Mouse (Mus musculus) brain, adult 2 months (tissue): Measurements from ENCODE around the gene Map7d1.
A peak's percentile ranks its signal among the peaks of the same experiment; 100 is the strongest.

Experiments used
- DNase-seq: peaks from one replicate; pipeline ENCODE4 v3.0.0; 2011; ENCODE audit warnings: low read depth, low spot score

Gene Map7d1

DNA sequence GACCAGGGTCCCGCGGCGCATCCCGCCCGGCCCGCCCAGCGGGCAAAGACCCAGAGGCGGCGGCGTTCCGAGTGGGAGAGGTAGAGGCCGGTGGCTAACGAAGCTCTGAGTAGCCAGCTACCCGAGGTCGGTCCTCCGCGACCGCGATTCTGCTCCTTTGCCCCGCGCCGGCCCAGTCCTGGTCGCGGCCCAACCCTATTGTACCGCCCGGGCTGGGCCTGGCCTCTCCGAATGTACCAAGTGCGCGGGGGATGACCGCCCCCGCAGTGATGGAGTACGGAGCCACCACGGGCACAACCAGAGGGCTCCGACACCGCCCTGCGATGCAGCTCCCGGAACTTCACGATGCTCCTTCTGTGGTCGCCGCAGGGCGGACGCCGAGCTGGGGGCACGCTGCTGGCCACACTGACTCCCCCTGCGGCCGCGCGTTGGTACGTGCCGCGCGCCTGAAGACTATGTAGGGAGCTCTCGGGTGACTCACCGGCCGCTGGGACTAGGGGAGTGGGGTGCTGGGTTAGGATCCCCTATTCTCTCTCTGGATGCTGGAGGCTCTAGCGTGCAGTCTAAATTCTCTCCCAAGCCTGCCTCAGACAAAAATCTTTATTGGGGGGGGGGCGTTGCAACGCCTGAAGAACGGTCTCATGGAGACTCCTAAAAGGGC lies at the start of gene Map7d1:
TSS of gene Map7d1 (minus strand) at position 213 of the 661 bp plus-strand sequence.
- peak; percentile 94 for DNase-seq

DNA sequence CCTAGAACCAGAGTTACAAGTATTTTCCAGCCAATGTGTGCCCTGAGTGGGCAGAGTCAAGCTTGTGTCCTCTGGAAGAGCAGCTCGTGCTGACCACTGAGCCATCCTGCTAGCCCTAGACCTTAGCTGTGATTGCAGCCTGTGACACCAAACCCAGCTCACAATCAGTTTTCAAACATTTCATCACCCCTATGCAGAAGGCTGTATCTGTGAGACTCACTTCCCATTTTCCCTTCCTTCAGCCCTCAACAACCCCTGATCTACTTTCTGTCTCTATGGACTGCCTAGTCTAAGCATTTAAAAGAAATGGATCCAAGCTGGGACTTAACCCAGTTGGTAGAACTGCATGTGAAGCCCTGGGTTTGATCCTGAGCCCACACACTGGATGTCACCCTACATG lies 49.3 kb upstream of the Map7d1 start:
- DNase-seq, result no peak

DNA sequence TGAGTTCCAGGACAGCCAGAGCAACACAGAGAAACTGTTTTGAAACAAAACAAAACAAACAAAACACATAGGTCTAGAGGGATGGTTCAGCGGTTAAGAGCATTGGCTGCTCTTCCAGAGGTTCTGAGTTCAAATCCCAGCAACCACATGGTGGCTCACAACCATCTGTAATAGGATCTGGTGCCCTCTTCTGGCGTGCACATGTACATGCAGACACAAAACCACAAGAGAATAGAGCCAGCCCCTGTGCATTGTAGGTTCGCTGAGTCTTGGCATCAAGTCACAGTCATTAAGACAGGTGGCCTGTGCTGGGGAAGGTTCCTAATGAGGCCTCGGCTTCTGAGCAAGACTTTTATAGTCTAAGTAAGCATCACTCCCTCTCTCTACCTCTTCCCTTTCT lies 47.7 kb upstream of the Map7d1 start:
- no peak for DNase-seq

- DNase-seq, result peak; percentile 77
Measured at GRCm38 (mm10) chr4:126301584-126302309, 45.6 kb upstream of the Map7d1 start.

GRCm38 (mm10) chr4:126300916-126301583 lies 44.9 kb upstream of the Map7d1 start:
- no peak for DNase-seq

DNA sequence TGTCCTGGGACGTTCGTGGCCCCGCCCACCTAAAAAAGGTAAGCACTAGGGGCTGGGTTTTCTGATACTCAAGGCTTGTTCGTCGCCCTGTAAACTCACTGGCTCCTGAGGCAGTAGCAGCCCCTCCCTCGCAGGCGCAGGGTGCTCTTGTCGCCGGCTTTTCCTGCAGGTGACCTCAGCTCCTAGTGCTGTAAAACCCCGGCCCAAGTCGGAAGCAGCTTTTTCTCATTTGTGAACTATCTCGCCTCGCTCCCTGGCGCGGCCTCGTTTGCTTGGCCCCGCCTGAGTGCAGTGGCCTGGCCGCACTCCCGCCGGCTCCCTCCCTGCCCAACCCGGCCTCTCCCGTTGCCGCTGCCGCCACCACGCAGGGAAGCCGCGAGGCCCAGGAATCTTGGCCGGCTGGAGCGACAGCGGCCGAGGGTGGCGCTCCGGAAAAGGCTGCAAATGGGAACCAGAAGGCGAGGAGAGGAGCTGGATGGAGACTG lies 40.5 kb upstream of the Map7d1 start:
- peak; percentile 70 for DNase-seq

GRCm38 (mm10) chr4:126295937-126296336 lies 39.8 kb upstream of the Map7d1 start:
- no peak for DNase-seq

- DNase-seq, result no peak
Measured at GRCm38 (mm10) chr4:126295152-126295551, 39.0 kb upstream of the Map7d1 start.

GRCm38 (mm10) chr4:126291196-126291595 lies 35.1 kb upstream of the Map7d1 start:
- no peak for DNase-seq

- DNase-seq, result no peak
Measured at GRCm38 (mm10) chr4:126290314-126290713, 34.2 kb upstream of the Map7d1 start.

DNA sequence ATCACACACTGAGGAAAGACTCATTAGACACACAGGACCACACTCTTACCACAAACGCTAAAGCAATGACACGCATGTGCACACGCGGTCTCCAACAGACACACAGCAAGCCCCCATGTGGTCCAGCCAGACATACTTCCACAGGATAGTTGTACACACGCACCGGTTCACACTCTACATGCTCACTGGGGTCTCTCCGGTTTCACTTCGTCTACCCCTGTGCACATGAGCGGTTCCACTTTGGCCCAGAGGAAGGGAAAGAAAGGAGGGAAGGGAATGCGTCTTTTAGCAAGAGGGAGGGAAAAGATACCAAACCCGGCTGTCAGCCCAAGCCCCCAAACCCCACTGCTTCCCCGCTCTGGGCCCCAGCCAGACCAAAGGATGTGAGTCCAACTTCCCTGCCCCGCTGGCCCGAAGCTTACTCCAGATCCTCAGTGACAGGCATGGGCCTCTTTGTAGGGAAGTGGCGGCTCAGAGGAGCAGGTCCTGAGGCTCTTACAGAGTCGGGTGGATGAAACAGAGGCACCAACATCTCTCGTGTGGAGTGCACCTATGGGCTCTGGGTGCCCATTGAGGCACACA lies 32.0 kb upstream of the Map7d1 start:
- DNase-seq, result no peak

- no peak for DNase-seq
Measured at GRCm38 (mm10) chr4:126287302-126287995, 31.3 kb upstream of the Map7d1 start.

GRCm38 (mm10) chr4:126286492-126286891 lies 30.3 kb upstream of the Map7d1 start, which contains the start of gene Col8a2:
Gene Col8a2, plus strand, starts transcription at chr4:126286793.
- DNase-seq, result no peak

DNA sequence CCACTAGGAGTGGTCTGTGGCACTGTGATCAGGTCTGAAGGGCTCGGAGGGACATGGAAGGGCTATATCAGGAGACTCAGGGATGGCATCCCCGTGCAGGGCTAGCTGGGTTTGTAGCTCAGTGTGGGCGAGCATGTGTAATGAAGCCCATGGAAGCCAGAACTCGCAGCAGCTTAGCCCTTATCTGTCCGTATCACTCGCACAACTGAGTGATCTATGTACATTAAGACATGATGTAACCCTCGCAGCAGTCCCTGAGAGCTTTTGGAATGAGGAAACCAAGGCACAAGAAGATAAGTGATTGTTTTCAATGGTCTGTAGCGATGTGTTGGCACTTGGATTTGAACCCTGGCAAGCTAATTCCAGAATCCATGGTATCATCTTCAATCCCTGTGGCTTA lies 27.4 kb upstream of the Map7d1 start:
- no peak for DNase-seq

- DNase-seq, result no peak
Measured at GRCm38 (mm10) chr4:126281706-126282105, 25.6 kb upstream of the Map7d1 start.

DNA sequence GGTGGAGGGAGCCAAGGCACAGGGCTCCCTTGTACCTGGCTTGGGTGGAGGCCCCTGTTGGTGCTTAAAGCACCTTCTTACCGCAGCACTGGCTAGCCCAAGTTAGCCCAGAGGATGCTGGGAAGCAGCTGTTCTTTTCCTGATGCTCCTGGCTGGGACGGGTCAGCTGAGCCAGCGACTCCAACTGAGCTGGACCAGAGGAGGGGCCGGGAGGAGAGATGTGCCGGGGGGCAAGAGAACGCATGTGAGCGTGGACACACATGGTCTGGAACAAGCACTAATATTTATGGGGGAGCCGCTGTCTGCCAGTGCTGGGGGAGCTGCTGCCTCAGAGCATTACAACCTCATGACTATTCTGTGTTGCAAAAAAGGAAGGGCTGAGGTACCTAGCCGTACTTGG lies 22.8 kb upstream of the Map7d1 start:
- DNase-seq, result no peak

- no peak for DNase-seq
Measured at GRCm38 (mm10) chr4:126278565-126278915, 22.4 kb upstream of the Map7d1 start.

DNA sequence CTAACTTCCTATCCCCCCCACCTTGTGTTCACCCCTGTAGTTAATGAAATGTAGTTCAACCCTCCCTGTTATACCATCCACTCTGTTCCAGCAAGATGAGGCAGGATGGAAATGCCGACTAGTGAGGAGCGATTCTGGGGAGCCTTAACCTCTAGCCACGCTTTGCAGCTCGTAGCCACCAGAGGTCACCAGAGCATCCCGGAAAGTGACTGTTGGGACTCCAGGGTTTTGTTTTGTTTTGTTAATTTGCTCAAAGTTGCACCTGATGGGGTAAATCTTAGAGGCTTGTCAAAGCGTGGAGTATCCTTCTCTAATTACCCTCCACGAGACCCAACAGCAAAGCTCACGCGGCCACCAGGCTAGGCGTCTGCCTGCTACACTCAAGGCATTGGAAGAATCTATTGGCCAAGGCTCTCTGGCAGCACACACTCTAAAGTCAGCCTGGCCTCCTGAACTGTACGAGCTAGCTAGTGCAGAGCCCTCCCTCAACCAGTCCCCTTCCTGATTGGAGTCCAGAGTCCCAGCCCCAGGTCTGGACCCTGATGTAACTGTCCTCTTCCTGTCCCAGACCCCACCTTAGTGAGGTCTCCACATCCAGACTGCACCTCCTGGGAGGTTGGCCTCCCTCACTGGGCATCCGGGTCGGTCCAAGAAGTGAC lies 21.9 kb upstream of the Map7d1 start:
- DNase-seq, result peak; percentile 74

DNA sequence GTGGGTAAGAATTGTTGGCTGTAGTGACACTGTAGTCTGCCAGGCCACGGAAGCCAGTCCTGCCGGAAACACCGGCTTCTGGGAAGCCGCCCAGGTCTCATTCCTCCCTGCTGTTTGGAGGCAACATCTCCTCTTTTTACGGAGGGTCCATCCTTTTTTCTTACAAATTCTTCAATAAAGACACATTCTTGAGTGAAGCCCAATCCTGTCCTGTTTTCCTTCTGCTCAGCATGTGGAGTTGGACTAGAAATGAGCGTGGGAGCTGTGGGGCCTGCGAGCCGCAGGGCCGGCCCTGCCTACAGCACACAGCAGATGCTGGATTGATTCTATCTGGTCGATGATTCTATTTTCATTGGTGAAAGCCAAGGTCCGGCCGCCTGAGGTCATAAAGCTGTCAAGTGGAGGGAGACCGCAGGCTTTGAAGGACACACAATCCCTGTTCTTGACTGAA lies 19.6 kb upstream of the Map7d1 start:
- DNase-seq, result peak; percentile 77

GRCm38 (mm10) chr4:126275081-126275480 lies 18.9 kb upstream of the Map7d1 start:
- DNase-seq, result peak; percentile 48

DNA sequence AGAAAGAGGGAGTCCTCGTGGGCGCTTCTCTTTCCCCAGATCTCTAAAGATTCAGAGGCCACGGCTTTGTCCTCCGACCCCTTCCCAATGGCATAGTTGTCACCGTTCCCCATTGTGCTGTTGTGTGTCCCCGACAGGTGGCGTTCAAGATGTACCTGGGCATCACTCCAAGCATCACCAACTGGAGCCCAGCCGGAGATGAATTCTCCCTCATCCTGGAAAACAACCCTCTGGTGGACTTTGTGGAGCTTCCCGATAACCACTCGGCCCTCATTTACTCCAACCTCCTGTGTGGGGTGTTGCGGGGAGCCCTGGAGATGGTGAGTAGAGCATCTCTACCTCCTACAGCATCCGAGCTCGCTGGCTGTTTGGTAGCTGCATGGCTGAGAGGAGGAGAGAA lies 17.6 kb upstream of the Map7d1 start:
- peak; percentile 91 for DNase-seq
